Mouse (Mus musculus) lung, embryonic 16.5 days (tissue): Measurements from ENCODE around the gene Sipa1l2. TPM values are rescaled to one million over a fixed set of nuclear protein-coding genes. Genes with fewer than 3 reads are reported as not detected.
A peak's percentile ranks its signal among the peaks of the same experiment; 100 is the strongest.

ENCODE experiments used
- ATAC-seq: fragments of 200-750 bp; cut with Nextera tagmentation; 2 replicates; pipeline ENCODE4 v1.8.0; 2017; ENCODE audit warnings: low read depth, mild to moderate bottlenecking, moderate library complexity
- H3K27ac ChIP-seq: fragments of 300-500 bp; sonication (generic); 2 replicates; pipeline ENCODE4 v1.5.1; 2014; ENCODE audit warnings: mild to moderate bottlenecking, control low read depth, low read length
- H3K27me3 ChIP-seq: fragments of 300-500 bp; sonication (generic); 2 replicates; pipeline ENCODE4 v1.6.1; 2014; ENCODE audit warnings: low read depth, low read length, mixed read lengths; ENCODE audit not compliant: control insufficient read depth, insufficient read depth
- H3K36me3 ChIP-seq: fragments of 300-500 bp; sonication (generic); 2 replicates; pipeline ENCODE4 v1.6.1; 2014; ENCODE audit warnings: low read length; ENCODE audit not compliant: control insufficient read depth, insufficient read depth
- H3K4me1 ChIP-seq: fragments of 300-500 bp; sonication (generic); replicated peaks from 2 replicates; pipeline ENCODE4 v1.6.1; 2014; ENCODE audit warnings: low read length, mixed read lengths; ENCODE audit not compliant: control insufficient read depth, insufficient read depth
- H3K4me2 ChIP-seq: fragments of 300-500 bp; sonication (generic); 2 replicates; pipeline ENCODE4 v1.6.1; 2014; ENCODE audit warnings: low read depth, low read length, control low read depth
- H3K4me3 ChIP-seq: fragments of 300-500 bp; sonication (generic); 2 replicates; pipeline ENCODE4 v1.5.1; 2014; ENCODE audit warnings: mild to moderate bottlenecking, low read length, control low read depth
- H3K9ac ChIP-seq: fragments of 300-500 bp; sonication (generic); 2 replicates; pipeline ENCODE4 v1.6.1; 2014; ENCODE audit warnings: low read length, control low read depth
- H3K9me3 ChIP-seq: fragments of 300-500 bp; sonication (generic); 2 replicates; pipeline ENCODE4 v1.6.1; 2016; ENCODE audit warnings: low read length; ENCODE audit not compliant: control insufficient read depth
- WGBS: fragments of 180-500 bp; shearing (Covaris S2); extraction: QIAGEN DNeasy Blood & Tissue Kit; methylation state at CpG from one replicate; pipeline ENCODE4 v1.1.7; 2014; 5-methylcytosine and 5-hydroxymethylcytosine counted together
- polyA plus RNA-seq: library from polyadenylated mRNA; unstranded; fragments of >200 nt; fragmentation: Nextera tagmentation; extraction: Ambion mirVana; gene quantifications from 2 replicates; pipeline ENCODE4 v1.2.1, GENCODE M21; 2015

Gene Sipa1l2
- polyA plus RNA-seq, 1 experiment from 2014 or later = 13.3 TPM

- WGBS = 69% methylated on average over 4 of the region's 4 CpGs
- no peak overlapping the region for H3K27ac ChIP-seq
- no peak for ATAC-seq
- no peaks in the 10 kb centered on the region for H3K9me3 ChIP-seq
- peaks cover 7% of the 10 kb centered on the region for H3K4me1 ChIP-seq
- H3K4me2 ChIP-seq = no peak overlapping the region
- no peak overlapping the region for H3K9ac ChIP-seq
- no peaks in the 10 kb centered on the region for H3K27me3 ChIP-seq
- no peaks in the 10 kb centered on the region for H3K36me3 ChIP-seq
- no peak overlapping the region for H3K4me3 ChIP-seq
Measured at GRCm38 (mm10) chr8:125607714-125608223, 38.2 kb upstream of the Sipa1l2 start.

- ATAC-seq = no peak
- Histone ChIP-seq H3K4me3 (no peak overlapping the region), H3K4me2 (no peak overlapping the region), H3K27me3 (no peaks in the 10 kb centered on the region), H3K9me3 (no peaks in the 10 kb centered on the region), H3K36me3 (no peaks in the 10 kb centered on the region), H3K27ac (no peak overlapping the region), H3K9ac (no peak overlapping the region), H3K4me1 (peaks cover 7% of the 10 kb centered on the region)
- 47% methylated on average over 3 of the region's 3 CpGs for WGBS
Measured at GRCm38 (mm10) chr8:125606937-125607336, 37.3 kb upstream of the Sipa1l2 start.

- Histone ChIP-seq H3K4me2 (no peak overlapping the region), H3K27ac (no peak overlapping the region)
- no peak for ATAC-seq
Measured at GRCm38 (mm10) chr8:125604817-125605512, 35.4 kb upstream of the Sipa1l2 start.

GRCm38 (mm10) chr8:125604213-125604816 is 34.7 kb upstream of the Sipa1l2 start:
- 68% methylated on average over 18 of the region's 18 CpGs for WGBS

More at GRCm38 (mm10) chr8:125604817-125605512, 35.4 kb upstream of the Sipa1l2 start:
- H3K9ac ChIP-seq = no peak overlapping the region
- H3K9me3 ChIP-seq = no peaks in the 10 kb centered on the region
- 67% methylated on average over 8 of the region's 8 CpGs for WGBS
- H3K4me1 ChIP-seq = peaks cover 1% of the 10 kb centered on the region; the same call in 1 of the 2 replicates
- no peaks in the 10 kb centered on the region for H3K27me3 ChIP-seq
- no peak overlapping the region for H3K4me3 ChIP-seq
- H3K36me3 ChIP-seq = no peaks in the 10 kb centered on the region

GRCm38 (mm10) chr8:125603312-125603840 is 33.8 kb upstream of the Sipa1l2 start:
- no peak overlapping the region for H3K4me2 ChIP-seq
- ATAC-seq = no peak
- WGBS = 84% methylated on average over 8 of the region's 8 CpGs
- H3K9me3 ChIP-seq = no peaks in the 10 kb centered on the region
- no peak overlapping the region for H3K9ac ChIP-seq
- H3K4me3 ChIP-seq = no peak overlapping the region
- H3K4me1 ChIP-seq = no peaks in the 10 kb centered on the region
- H3K27me3 ChIP-seq = no peaks in the 10 kb centered on the region
- no peak overlapping the region for H3K27ac ChIP-seq
- no peaks in the 10 kb centered on the region for H3K36me3 ChIP-seq

More at GRCm38 (mm10) chr8:125604213-125604816, 34.7 kb upstream of the Sipa1l2 start:
- Histone ChIP-seq H3K4me3 (no peak overlapping the region), H3K4me2 (no peak overlapping the region), H3K27ac (no peak overlapping the region), H3K9me3 (no peaks in the 10 kb centered on the region), H3K9ac (no peak overlapping the region), H3K36me3 (no peaks in the 10 kb centered on the region), H3K4me1 (no peaks in the 10 kb centered on the region), H3K27me3 (no peaks in the 10 kb centered on the region)
- no peak for ATAC-seq

GRCm38 (mm10) chr8:125600033-125600686 is 30.6 kb upstream of the Sipa1l2 start:
- Histone ChIP-seq H3K4me2 (no peak overlapping the region), H3K9ac (no peak overlapping the region), H3K27ac (no peak overlapping the region), H3K4me1 (peaks cover 9% of the 10 kb centered on the region), H3K36me3 (no peaks in the 10 kb centered on the region), H3K9me3 (no peaks in the 10 kb centered on the region), H3K27me3 (no peaks in the 10 kb centered on the region), H3K4me3 (no peak overlapping the region)
- ATAC-seq = no peak
- 72% methylated on average over 12 of the region's 12 CpGs for WGBS

GRCm38 (mm10) chr8:125595571-125596508 is 26.2 kb upstream of the Sipa1l2 start:
- 38% methylated on average over 17 of the region's 17 CpGs for WGBS
- H3K4me2 ChIP-seq = no peak overlapping the region; the same call in 1 of the 2 replicates

GRCm38 (mm10) chr8:125590363-125590762 is 20.8 kb upstream of the Sipa1l2 start:
- H3K9ac ChIP-seq = no peak overlapping the region
- no peaks in the 10 kb centered on the region for H3K27me3 ChIP-seq
- no peak overlapping the region for H3K27ac ChIP-seq
- no peak overlapping the region for H3K4me3 ChIP-seq
- H3K36me3 ChIP-seq = no peaks in the 10 kb centered on the region
- H3K9me3 ChIP-seq = no peaks in the 10 kb centered on the region
- ATAC-seq = no peak
- WGBS = 62% methylated on average over 3 of the region's 3 CpGs
- H3K4me1 ChIP-seq = no peaks in the 10 kb centered on the region
- H3K4me2 ChIP-seq = no peak overlapping the region

More at GRCm38 (mm10) chr8:125595571-125596508, 26.2 kb upstream of the Sipa1l2 start:
- Histone ChIP-seq H3K27ac (no peak overlapping the region), H3K36me3 (no peaks in the 10 kb centered on the region), H3K9me3 (no peaks in the 10 kb centered on the region), H3K9ac (no peak overlapping the region), H3K4me1 (peaks cover 9% of the 10 kb centered on the region), H3K27me3 (no peaks in the 10 kb centered on the region), H3K4me3 (no peak overlapping the region)
- peak; percentile 28; the same call in 1 of the 2 replicates for ATAC-seq
